Mouse (Mus musculus) embryonic facial prominence, embryonic 10.5 days (tissue): Measurements from ENCODE around the gene Slc7a15. TPM values are rescaled to one million over a fixed set of nuclear protein-coding genes. Genes with fewer than 3 reads are reported as not detected.
"Not testable (repeated sequence)": the region's sequence is repeated elsewhere in the genome, so short reads cannot be mapped to it uniquely, and the experiment has no call there.

Source experiments
- DNase-seq: peaks from one replicate; pipeline ENCODE4 v3.0.0-alpha.2; 2017; ENCODE audit warnings: low spot score
- H3K27ac ChIP-seq: fragments of 300-500 bp; sonication (generic); replicated peaks from 2 replicates; pipeline ENCODE4 v1.5.1; 2016; ENCODE audit warnings: mild to moderate bottlenecking
- H3K27me3 ChIP-seq: fragments of 300-500 bp; sonication (generic); replicated peaks from 2 replicates; pipeline ENCODE4 v1.6.1; 2016; ENCODE audit warnings: low read depth, mild to moderate bottlenecking; ENCODE audit not compliant: poor library complexity, severe bottlenecking
- H3K36me3 ChIP-seq: fragments of 300-500 bp; sonication (generic); replicated peaks from 2 replicates; pipeline ENCODE4 v1.6.1; 2016; ENCODE audit warnings: mild to moderate bottlenecking, moderate library complexity
- H3K4me1 ChIP-seq: fragments of 300-500 bp; sonication (generic); 2 replicates; pipeline ENCODE4 v1.6.1; 2016
- H3K4me3 ChIP-seq: fragments of 300-500 bp; sonication (generic); 2 replicates; pipeline ENCODE4 v1.5.1; 2016; ENCODE audit warnings: mild to moderate bottlenecking, moderate library complexity
- H3K9me3 ChIP-seq: fragments of 300-500 bp; sonication (generic); 2 replicates; pipeline ENCODE4 v1.6.1; 2016; ENCODE audit warnings: mild to moderate bottlenecking
- WGBS: fragments of 180-500 bp; shearing (Covaris S2); methylation state at CpG from one replicate; pipeline ENCODE4 v1.1.7; 2016; 5-methylcytosine and 5-hydroxymethylcytosine counted together
- polyA plus RNA-seq: library from polyadenylated mRNA; unstranded; fragments of >200 nt; fragmentation: Nextera tagmentation; extraction: Ambion mirVana; gene quantifications from 2 replicates; pipeline ENCODE4 v1.2.1, GENCODE M21; 2016

Gene Slc7a15
- polyA plus RNA-seq, 1 experiment from 2014 or later = not detected

DNA sequence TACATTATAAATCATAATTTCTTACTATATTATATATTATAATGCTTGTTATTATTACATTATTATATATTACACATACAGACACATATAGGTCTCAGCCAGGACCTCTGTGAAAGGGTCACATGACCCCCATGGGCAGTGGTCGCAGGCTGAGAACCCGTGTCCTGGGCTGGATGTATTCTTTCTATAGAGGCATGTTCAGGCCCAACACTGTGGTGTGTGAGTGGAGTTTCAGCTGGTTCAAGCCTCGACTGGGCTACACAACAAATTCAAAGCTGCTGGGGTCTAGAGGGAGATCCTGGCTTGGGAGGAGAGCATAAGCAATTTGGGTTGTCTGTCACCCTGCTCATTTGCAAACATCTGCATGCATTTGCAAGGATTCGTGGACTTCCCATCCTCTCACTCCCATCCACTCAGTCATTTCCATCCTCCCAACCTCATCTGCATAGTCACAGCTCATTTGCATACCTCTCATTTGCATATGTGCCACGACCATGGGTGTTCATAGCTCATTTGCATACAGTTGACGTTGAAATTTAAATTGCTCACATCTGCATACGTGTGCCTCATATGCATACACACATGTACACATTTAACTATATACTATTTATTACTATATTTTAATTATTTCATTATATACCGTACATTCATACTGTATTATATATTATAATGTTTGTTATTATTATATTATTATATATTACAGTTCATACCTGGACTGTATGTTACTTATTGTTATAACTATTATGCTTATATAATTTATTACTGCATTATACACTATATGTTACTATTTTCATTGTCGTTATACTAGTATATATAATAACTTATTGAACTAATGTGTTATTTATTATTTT lies 21.2 kb upstream of the Slc7a15 start:
- Histone ChIP-seq H3K9me3 (no peaks in the 10 kb centered on the region; the same call in 1 of the 2 replicates), H3K36me3 (peaks cover 5% of the 10 kb centered on the region), H3K27ac (no peak overlapping the region), H3K4me1 (no peaks in the 10 kb centered on the region), H3K4me3 (no peak overlapping the region), H3K27me3 (no peaks in the 10 kb centered on the region)
- WGBS = 90% methylated on average over 9 of the region's 9 CpGs
- peak; percentile 20 for DNase-seq

DNA sequence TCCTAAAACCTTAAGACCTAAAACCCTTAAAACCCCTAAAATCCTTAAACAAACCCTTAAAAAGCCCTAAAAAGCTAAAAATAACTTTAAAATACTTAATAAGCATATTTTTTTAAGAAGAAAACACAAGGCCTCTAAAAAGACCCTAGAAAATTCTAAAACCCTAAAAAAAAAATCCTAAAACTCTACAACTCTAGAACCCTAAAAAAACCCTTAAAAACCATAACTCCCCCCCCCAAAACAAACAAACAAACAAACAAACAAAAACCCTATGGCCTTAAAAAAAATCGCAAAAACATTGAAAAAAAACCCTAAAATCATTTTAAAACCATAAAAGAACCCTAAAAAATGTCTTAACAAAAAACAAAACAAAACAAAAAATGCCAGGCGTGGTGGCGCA lies 19.4 kb upstream of the Slc7a15 start:
- H3K4me3 ChIP-seq = no peak overlapping the region
- no peaks in the 10 kb centered on the region; the same call in 1 of the 2 replicates for H3K9me3 ChIP-seq
- H3K36me3 ChIP-seq = peaks cover 8% of the 10 kb centered on the region
- 87% methylated on average over 3 of the region's 3 CpGs for WGBS
- DNase-seq = no peak
- no peaks in the 10 kb centered on the region for H3K4me1 ChIP-seq
- H3K27ac ChIP-seq = no peak overlapping the region
- no peaks in the 10 kb centered on the region for H3K27me3 ChIP-seq

DNA sequence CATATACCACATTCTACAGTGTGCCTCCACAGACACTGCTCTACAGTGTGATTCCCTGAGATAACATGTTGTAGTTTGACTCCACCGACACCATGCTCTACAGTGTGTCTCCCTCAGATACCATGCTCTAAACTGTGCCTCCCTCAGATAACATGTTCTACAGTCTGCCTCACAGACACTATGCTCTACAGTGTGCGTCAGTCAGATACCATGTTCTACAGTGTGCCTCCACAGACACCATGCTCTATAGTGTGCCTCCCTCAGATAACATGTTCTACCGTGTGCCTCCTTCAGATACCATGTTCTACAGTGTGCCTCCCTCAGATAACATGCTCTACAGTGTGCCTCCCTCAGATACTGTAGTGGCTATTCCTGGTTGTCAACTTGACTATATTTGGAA lies 10.2 kb upstream of the Slc7a15 start:
- Histone ChIP-seq H3K4me3 (no peak overlapping the region), H3K36me3 (no peaks in the 10 kb centered on the region), H3K9me3 (no peaks in the 10 kb centered on the region), H3K27ac (no peak overlapping the region), H3K27me3 (no peaks in the 10 kb centered on the region), H3K4me1 (no peaks in the 10 kb centered on the region)
- WGBS = 90% methylated on average over 3 of the region's 3 CpGs
- no peak for DNase-seq

DNA sequence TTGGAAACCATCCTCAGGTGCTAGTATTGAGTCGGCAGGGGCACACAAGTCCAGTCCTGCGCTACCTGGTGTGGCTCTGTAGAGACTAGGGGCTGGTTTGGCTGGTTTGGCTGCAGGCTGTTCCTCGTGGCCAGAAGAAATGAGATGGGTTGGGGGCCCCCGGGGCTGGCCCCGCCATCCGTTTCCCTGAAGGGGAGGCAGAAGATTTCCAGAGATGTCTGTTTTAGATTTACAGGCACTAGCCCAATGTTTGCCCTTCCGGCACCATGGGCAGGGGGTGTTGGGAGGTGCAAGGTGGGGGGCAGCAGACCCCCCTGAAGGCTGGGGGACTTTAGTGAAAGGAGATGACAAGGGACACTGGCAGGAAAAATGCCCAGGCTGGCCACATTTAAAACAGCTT lies 3.3 kb downstream of the Slc7a15 start:
- H3K36me3 ChIP-seq = no peaks in the 10 kb centered on the region
- 90% methylated on average over 7 of the region's 7 CpGs for WGBS
- H3K9me3 ChIP-seq = peaks cover 7% of the 10 kb centered on the region; the same call in 1 of the 2 replicates
- DNase-seq = no peak
- no peaks in the 10 kb centered on the region for H3K4me1 ChIP-seq
- no peak overlapping the region for H3K4me3 ChIP-seq
- H3K27ac ChIP-seq = no peak overlapping the region
- no peaks in the 10 kb centered on the region for H3K27me3 ChIP-seq

DNA sequence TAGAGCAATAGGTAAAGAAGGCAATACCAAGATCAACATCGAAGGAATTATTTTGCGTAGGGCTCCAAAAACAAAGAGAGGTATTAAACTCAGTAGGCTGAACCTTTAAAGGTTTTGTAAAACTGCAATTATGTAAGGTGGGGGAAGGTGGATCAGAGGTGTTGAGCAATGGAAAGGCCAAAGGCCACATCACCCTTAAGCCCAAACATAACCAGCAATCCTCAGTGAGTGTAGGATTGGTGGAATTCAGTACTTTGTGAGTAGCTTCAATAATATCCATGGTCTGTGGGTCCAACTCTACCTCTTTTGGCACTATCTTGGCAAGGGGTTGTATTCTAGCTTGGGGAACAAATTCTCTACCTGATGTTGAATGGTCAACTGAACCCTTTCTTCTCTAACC lies 7.5 kb downstream of the Slc7a15 start:
- not testable (repeated sequence) for H3K4me3 ChIP-seq, H3K27ac ChIP-seq, H3K27me3 ChIP-seq, H3K36me3 ChIP-seq, H3K4me1 ChIP-seq, DNase-seq, H3K9me3 ChIP-seq
- WGBS = 96% methylated on average over 2 of the region's 2 CpGs

DNA sequence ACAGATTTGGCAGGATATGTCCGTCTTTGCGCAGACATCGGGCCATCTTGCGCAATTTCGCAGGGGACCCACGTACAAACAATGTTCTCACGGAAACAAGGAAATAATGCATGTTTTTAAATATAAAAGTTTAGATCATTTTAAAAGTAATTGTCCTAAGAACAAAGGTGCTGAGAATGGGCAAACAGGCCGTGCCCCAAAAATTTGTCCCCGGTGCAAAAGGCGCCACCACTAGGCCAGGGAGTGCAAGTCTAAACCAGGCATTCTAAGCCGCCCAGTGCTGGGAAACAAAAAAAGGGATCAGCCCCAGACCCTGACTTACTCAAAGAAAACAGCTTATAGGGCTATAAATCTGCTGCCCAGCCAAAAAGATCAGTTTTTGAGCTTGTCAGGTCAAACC lies 25.5 kb downstream of the Slc7a15 start:
- no peak for DNase-seq
- Histone ChIP-seq H3K9me3 (no peaks in the 10 kb centered on the region), H3K27ac (no peak overlapping the region), H3K36me3 (no peaks in the 10 kb centered on the region), H3K27me3 (no peaks in the 10 kb centered on the region), H3K4me3 (no peak overlapping the region), H3K4me1 (peaks cover 7% of the 10 kb centered on the region)
- WGBS = 75% methylated on average over 11 of the region's 11 CpGs

DNA sequence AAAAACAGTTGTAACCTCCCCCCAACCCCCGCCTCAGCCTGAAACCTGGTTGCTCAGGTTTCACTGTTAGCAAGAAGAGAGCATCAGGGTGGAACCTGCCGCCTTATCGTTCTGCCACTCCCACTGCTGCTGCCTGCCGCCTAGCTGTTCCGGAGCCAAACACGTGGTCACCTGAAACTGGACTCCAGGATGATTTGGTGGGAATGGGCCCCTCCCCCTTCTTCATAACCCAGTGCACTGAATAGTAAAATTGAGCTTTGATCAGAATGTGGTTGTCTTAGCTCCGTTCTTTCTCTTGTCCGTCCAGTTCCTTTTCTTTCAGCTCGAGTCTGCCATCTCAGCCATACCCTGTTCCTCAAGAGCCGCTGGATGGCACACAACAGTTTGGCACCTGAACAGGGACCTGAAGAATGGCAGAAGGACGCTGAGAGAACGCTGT lies 26.9 kb downstream of the Slc7a15 start:
- H3K4me1 ChIP-seq, H3K27ac ChIP-seq, H3K27me3 ChIP-seq, H3K9me3 ChIP-seq, H3K36me3 ChIP-seq: not testable (repeated sequence)
- 37% methylated on average over 12 of the region's 12 CpGs for WGBS
- peak; percentile 41 for DNase-seq
- peak overlapping the region; percentile 31; the same call in 1 of the 2 replicates for H3K4me3 ChIP-seq

DNA sequence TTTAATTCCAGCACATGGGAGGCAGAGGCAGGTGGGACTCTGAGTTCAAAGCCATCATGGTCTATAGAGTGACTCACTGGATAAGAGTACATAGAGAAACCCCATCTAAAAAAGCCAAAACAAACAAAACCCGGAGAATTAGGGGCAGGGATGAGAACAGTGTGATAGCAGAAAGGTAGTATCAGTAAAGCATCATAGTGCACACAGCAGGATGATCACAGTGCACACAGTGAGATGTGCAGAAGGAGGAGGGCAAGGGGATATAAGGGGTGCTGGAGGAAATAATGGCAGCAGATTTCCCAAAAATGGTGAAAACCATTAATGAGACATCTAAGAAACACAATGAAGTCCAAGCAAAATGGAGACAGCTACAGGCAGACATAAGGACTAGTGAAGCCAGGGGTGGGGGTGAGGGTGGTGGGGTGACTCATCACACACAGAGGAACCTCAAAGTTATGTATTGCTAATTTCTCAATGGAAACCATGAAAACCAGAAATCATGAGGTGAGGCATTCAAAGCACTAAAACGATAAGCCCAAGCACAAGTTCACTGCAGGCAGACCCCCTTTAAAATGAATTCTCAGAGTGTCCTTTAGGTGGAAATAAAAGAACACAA lies 27.5 kb downstream of the Slc7a15 start:
- DNase-seq, H3K36me3 ChIP-seq, H3K4me1 ChIP-seq, H3K9me3 ChIP-seq, H3K27me3 ChIP-seq, H3K27ac ChIP-seq: not testable (repeated sequence)
- H3K4me3 ChIP-seq = peak overlapping the region; percentile 31; the same call in 1 of the 2 replicates
- WGBS = 81% methylated on average over 2 of the region's 2 CpGs

DNA sequence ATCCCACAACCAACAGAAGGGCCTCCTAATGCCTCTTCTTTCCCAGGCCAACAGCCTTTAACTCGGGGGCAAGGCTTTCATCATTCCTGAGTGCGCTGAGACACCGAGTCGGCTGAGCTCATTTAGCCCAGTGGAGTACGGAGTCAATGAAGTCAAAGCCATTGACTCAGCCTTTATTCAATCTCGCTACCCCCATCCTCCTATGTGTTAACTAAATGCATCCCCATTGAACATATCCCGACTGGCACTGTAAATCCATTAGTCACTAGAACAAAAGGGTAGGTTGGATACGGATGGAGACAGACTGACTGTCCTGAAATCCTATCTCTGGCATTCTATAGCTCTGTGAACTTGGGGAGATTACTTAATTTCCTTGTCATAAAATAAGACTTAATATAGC lies 36.7 kb downstream of the Slc7a15 start:
- H3K27me3 ChIP-seq, H3K27ac ChIP-seq, H3K9me3 ChIP-seq, H3K4me3 ChIP-seq, DNase-seq, H3K36me3 ChIP-seq, H3K4me1 ChIP-seq: not testable (repeated sequence)
- 83% methylated on average over 8 of the region's 8 CpGs for WGBS

DNA sequence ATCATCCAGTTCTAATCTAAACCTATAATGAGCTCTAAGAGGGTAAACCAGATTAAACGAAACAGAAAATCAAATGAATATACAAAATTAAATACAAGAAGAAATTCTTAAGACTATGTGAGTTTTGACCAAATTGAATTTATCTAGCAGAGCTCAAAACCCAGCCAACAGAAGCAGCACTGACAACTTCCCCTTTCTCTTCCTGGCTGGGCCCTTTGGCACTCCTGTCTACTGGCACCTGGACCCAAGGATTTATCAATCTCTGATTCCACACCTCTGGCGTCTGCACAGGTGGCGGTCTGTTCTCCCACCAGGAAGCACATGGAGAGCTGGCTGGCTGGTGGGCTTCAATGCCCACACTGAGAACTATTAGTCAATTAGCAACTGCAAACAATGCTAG lies 39.0 kb downstream of the Slc7a15 start:
- WGBS = 86% methylated on average over 3 of the region's 3 CpGs

DNA sequence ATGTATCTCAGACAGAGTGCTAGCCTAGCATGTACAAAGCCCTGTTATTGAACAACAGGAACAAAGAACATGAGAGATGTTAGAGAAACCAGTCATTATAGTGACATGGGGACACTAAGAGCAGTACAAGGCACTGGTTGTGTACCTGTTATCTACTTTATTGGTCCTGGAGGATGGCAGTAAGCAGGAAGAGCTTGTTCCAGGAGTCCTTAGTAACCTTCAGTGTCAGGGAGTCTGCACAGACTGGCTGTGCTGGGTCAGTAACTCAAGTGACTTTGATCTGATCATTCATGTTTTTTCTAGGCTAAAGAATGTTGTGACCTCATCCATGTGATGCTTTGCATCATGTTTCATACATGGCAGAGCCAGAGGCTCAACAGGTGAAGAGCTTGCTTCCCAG lies 42.7 kb downstream of the Slc7a15 start:
- Histone ChIP-seq H3K36me3 (no peaks in the 10 kb centered on the region), H3K27me3 (no peaks in the 10 kb centered on the region), H3K27ac (no peak overlapping the region), H3K9me3 (no peaks in the 10 kb centered on the region), H3K4me3 (no peak overlapping the region), H3K4me1 (peaks cover 4% of the 10 kb centered on the region; the same call in 1 of the 2 replicates)
- no peak for DNase-seq

More for the DNA sequence above, 39.0 kb downstream of the Slc7a15 start:
- not testable (repeated sequence) for H3K4me1 ChIP-seq, H3K9me3 ChIP-seq, DNase-seq, H3K27me3 ChIP-seq, H3K27ac ChIP-seq, H3K36me3 ChIP-seq, H3K4me3 ChIP-seq

DNA sequence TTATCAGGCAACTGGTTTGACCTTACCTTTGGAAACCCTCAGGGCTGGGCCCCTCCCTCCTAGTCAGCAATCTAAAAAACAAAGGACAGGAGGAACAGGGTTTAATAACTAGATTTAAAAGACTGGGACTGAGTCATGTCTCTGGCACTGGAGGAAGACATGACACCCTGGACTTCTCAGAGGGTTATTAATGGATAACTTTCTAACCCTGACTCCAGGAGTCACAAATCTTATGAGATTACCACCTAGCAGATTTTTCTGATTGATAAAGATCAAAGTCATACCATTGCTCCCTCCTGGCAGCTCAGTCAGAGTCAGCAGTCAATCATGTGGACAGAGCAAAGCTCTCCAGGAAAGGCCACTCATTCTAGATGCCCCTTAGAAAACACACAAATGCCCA lies 43.4 kb downstream of the Slc7a15 start:
- DNase-seq = no peak
- no peak overlapping the region for H3K27ac ChIP-seq
- H3K9me3 ChIP-seq = no peaks in the 10 kb centered on the region
- H3K4me3 ChIP-seq = no peak overlapping the region
- no peaks in the 10 kb centered on the region for H3K27me3 ChIP-seq
- no peaks in the 10 kb centered on the region for H3K36me3 ChIP-seq
- peaks cover 4% of the 10 kb centered on the region; the same call in 1 of the 2 replicates for H3K4me1 ChIP-seq

DNA sequence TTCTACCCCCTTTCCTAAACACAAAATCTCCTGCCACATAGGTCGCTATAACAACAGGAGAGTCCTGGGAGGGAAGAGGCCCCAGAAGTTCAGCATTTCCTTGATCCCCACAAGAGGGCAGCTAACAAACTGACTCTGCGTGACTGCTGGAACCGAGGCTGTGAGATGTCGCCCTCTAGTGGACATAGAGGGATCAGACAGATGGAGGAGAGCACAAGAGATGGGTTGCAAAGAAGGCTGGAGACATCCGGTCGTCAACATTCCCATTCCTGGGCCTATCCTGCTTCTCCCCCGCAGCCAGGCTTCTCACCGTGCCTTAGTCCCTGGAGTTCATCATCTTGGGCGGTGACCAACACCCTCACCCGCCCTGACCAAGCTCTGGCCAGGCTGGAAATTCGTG lies 51.5 kb downstream of the Slc7a15 start:
- no peaks in the 10 kb centered on the region for H3K36me3 ChIP-seq
- H3K27me3 ChIP-seq = no peaks in the 10 kb centered on the region
- 0 out of 2 replicates have a peak, but pooled peaks cover 5% of the 10 kb centered on the region for H3K4me1 ChIP-seq
- H3K9me3 ChIP-seq = no peaks in the 10 kb centered on the region
- no peak overlapping the region for H3K4me3 ChIP-seq
- WGBS = 20% methylated on average over 11 of the region's 11 CpGs
- DNase-seq = peak; percentile 80
- H3K27ac ChIP-seq = no peak overlapping the region
